Mouse (Mus musculus): ENCODE data around the gene Ptrh1. TPM values are rescaled to one million over a fixed set of nuclear protein-coding genes. Genes with fewer than 3 reads are reported as not detected.
A peak's percentile ranks its signal among the peaks of the same experiment; 100 is the strongest.

Gene Ptrh1
- polyA plus RNA-seq, 1 experiment from 2014 or later, result 3.5 TPM

GRCm38 (mm10) chr2:32776192-32776591 is 606 bp downstream of the Ptrh1 start:
- Histone ChIP-seq H3K9ac (replicated peaks; ENCODE audit: low read length) (peak overlapping the region; percentile 46; the same call in 1 of the 2 replicates), H3K9me3 (ENCODE audit: control insufficient read depth, low read length) (no peaks in the 10 kb centered on the region), H3K36me3 (ENCODE audit: control insufficient read depth, insufficient read depth, low read length) (no peaks in the 10 kb centered on the region), H3K27me3 (ENCODE audit: control insufficient read depth, insufficient read depth, low read length) (no peaks in the 10 kb centered on the region), H3K27ac (replicated peaks; ENCODE audit: low read depth, low read length) (no peak overlapping the region), H3K4me2 (ENCODE audit: low read length) (peak overlapping the region; percentile 77), H3K4me1 (ENCODE audit: control insufficient read depth, insufficient read depth, low read length) (peaks cover 9% of the 10 kb centered on the region), H3K4me3 (replicated peaks; ENCODE audit: low read depth, low read length) (peak overlapping the region; percentile 60)
- 19% methylated on average over 22 of the region's 22 CpGs for WGBS
- ATAC-seq (ENCODE audit: low FRiP score, low TSS enrichment), result no peak
- DNase-seq, result no peak

GRCm38 (mm10) chr2:32778081-32778480 is 2.5 kb downstream of the Ptrh1 start:
- ATAC-seq (ENCODE audit: low FRiP score, low TSS enrichment), result no peak
- H3K27ac ChIP-seq (replicated peaks; ENCODE audit: low read depth, low read length), result no peak overlapping the region
- peaks cover 9% of the 10 kb centered on the region for H3K4me1 ChIP-seq (ENCODE audit: control insufficient read depth, insufficient read depth, low read length)
- H3K36me3 ChIP-seq (ENCODE audit: control insufficient read depth, insufficient read depth, low read length), result no peaks in the 10 kb centered on the region
- no peak for DNase-seq
- no peak overlapping the region for H3K4me2 ChIP-seq (ENCODE audit: low read length)
- 93% methylated on average over 6 of the region's 6 CpGs for whole genome bisulfite sequencing
- no peak overlapping the region for H3K9ac ChIP-seq (replicated peaks; ENCODE audit: low read length)
- H3K4me3 ChIP-seq (replicated peaks; ENCODE audit: low read depth, low read length), result no peak overlapping the region
- H3K9me3 ChIP-seq (ENCODE audit: control insufficient read depth, low read length), result no peaks in the 10 kb centered on the region
- no peaks in the 10 kb centered on the region for H3K27me3 ChIP-seq (ENCODE audit: control insufficient read depth, insufficient read depth, low read length)

- peaks cover 9% of the 10 kb centered on the region for H3K4me1 ChIP-seq (ENCODE audit: control insufficient read depth, insufficient read depth, low read length)
- no peak overlapping the region for H3K27ac ChIP-seq (replicated peaks; ENCODE audit: low read depth, low read length)
- no peak for ATAC-seq (ENCODE audit: low FRiP score, low TSS enrichment)
- peak; percentile 59 for DNase-seq
- WGBS, result 8% methylated on average over 8 of the region's 8 CpGs
- no peak overlapping the region for H3K4me3 ChIP-seq (replicated peaks; ENCODE audit: low read depth, low read length)
- no peaks in the 10 kb centered on the region for H3K27me3 ChIP-seq (ENCODE audit: control insufficient read depth, insufficient read depth, low read length)
- no peak overlapping the region for H3K9ac ChIP-seq (replicated peaks; ENCODE audit: low read length)
- H3K9me3 ChIP-seq (ENCODE audit: control insufficient read depth, low read length), result no peaks in the 10 kb centered on the region
- H3K36me3 ChIP-seq (ENCODE audit: control insufficient read depth, insufficient read depth, low read length), result no peaks in the 10 kb centered on the region
- H3K4me2 ChIP-seq (ENCODE audit: low read length), result no peak overlapping the region
Measured at GRCm38 (mm10) chr2:32779131-32779530, 3.5 kb downstream of the Ptrh1 start.

- no peaks in the 10 kb centered on the region for H3K27me3 ChIP-seq (ENCODE audit: control insufficient read depth, insufficient read depth, low read length)
- DNase-seq, result no peak
- no peak for ATAC-seq (ENCODE audit: low FRiP score, low TSS enrichment)
- no peaks in the 10 kb centered on the region for H3K9me3 ChIP-seq (ENCODE audit: control insufficient read depth, low read length)
- no peak overlapping the region for H3K4me2 ChIP-seq (ENCODE audit: low read length)
- H3K9ac ChIP-seq (replicated peaks; ENCODE audit: low read length), result no peak overlapping the region
- H3K4me3 ChIP-seq (replicated peaks; ENCODE audit: low read depth, low read length), result no peak overlapping the region
- no peak overlapping the region for H3K27ac ChIP-seq (replicated peaks; ENCODE audit: low read depth, low read length)
- peaks cover 9% of the 10 kb centered on the region for H3K4me1 ChIP-seq (ENCODE audit: control insufficient read depth, insufficient read depth, low read length)
- H3K36me3 ChIP-seq (ENCODE audit: control insufficient read depth, insufficient read depth, low read length), result no peaks in the 10 kb centered on the region
- WGBS, result 91% methylated on average over 6 of the region's 6 CpGs
Measured at GRCm38 (mm10) chr2:32779714-32780113, 4.1 kb downstream of the Ptrh1 start.

- ATAC-seq (ENCODE audit: low FRiP score, low TSS enrichment) (no peak), DNase-seq (no peak)
- Histone ChIP-seq H3K27ac (replicated peaks; ENCODE audit: low read depth, low read length) (no peak overlapping the region), H3K9me3 (ENCODE audit: control insufficient read depth, low read length) (no peaks in the 10 kb centered on the region), H3K4me3 (replicated peaks; ENCODE audit: low read depth, low read length) (no peak overlapping the region), H3K4me1 (ENCODE audit: control insufficient read depth, insufficient read depth, low read length) (no peaks in the 10 kb centered on the region), H3K27me3 (ENCODE audit: control insufficient read depth, insufficient read depth, low read length) (no peaks in the 10 kb centered on the region), H3K9ac (replicated peaks; ENCODE audit: low read length) (no peak overlapping the region), H3K4me2 (ENCODE audit: low read length) (no peak overlapping the region), H3K36me3 (ENCODE audit: control insufficient read depth, insufficient read depth, low read length) (no peaks in the 10 kb centered on the region)
- WGBS, result 86% methylated on average over 6 of the region's 6 CpGs
Measured at GRCm38 (mm10) chr2:32781710-32782109, 6.1 kb downstream of the Ptrh1 start.

GRCm38 (mm10) chr2:32784048-32784681 is 8.6 kb downstream of the Ptrh1 start, which contains the start of gene Cfap157:
Cfap157 (minus strand) TSS chr2:32784428.
- H3K27ac ChIP-seq (replicated peaks; ENCODE audit: low read depth, low read length), result no peak within 1 kb of the TSS
- DNase-seq (peak; percentile 64), ATAC-seq (ENCODE audit: low FRiP score, low TSS enrichment) (no peak)
- H3K4me1 ChIP-seq (ENCODE audit: control insufficient read depth, insufficient read depth, low read length), result no peaks in the 10 kb centered on the region
- no peak within 1 kb of the TSS for H3K4me3 ChIP-seq (replicated peaks; ENCODE audit: low read depth, low read length)
- no peak within 1 kb of the TSS for H3K9ac ChIP-seq (replicated peaks; ENCODE audit: low read length)
- H3K4me2 ChIP-seq (ENCODE audit: low read length), result no peak within 1 kb of the TSS
- H3K27me3 ChIP-seq (ENCODE audit: control insufficient read depth, insufficient read depth, low read length), result no peaks in the 10 kb centered on the region
- WGBS, result 74% methylated on average over 4 of the region's 4 CpGs
- H3K36me3 ChIP-seq (ENCODE audit: control insufficient read depth, insufficient read depth, low read length), result peaks cover 2% of the 10 kb centered on the region
- H3K9me3 ChIP-seq (ENCODE audit: control insufficient read depth, low read length), result no peaks in the 10 kb centered on the region

GRCm38 (mm10) chr2:32787176-32787575 is 11.6 kb downstream of the Ptrh1 start:
- peaks cover 30% of the 10 kb centered on the region for H3K36me3 ChIP-seq (ENCODE audit: control insufficient read depth, insufficient read depth, low read length)
- DNase-seq (peak; percentile 51), ATAC-seq (ENCODE audit: low FRiP score, low TSS enrichment) (no peak)
- H3K4me3 ChIP-seq (replicated peaks; ENCODE audit: low read depth, low read length), result no peak overlapping the region
- H3K9ac ChIP-seq (replicated peaks; ENCODE audit: low read length), result no peak overlapping the region
- no peaks in the 10 kb centered on the region for H3K4me1 ChIP-seq (ENCODE audit: control insufficient read depth, insufficient read depth, low read length)
- no peak overlapping the region for H3K4me2 ChIP-seq (ENCODE audit: low read length)
- H3K9me3 ChIP-seq (ENCODE audit: control insufficient read depth, low read length), result no peaks in the 10 kb centered on the region
- WGBS, result 65% methylated on average over 6 of the region's 6 CpGs
- no peak overlapping the region for H3K27ac ChIP-seq (replicated peaks; ENCODE audit: low read depth, low read length)
- no peaks in the 10 kb centered on the region for H3K27me3 ChIP-seq (ENCODE audit: control insufficient read depth, insufficient read depth, low read length)

- Histone ChIP-seq H3K4me3 (replicated peaks; ENCODE audit: low read depth, low read length) (no peak overlapping the region), H3K27ac (replicated peaks; ENCODE audit: low read depth, low read length) (no peak overlapping the region), H3K9ac (replicated peaks; ENCODE audit: low read length) (no peak overlapping the region), H3K27me3 (ENCODE audit: control insufficient read depth, insufficient read depth, low read length) (no peaks in the 10 kb centered on the region), H3K4me2 (ENCODE audit: low read length) (no peak overlapping the region), H3K4me1 (ENCODE audit: control insufficient read depth, insufficient read depth, low read length) (no peaks in the 10 kb centered on the region), H3K36me3 (ENCODE audit: control insufficient read depth, insufficient read depth, low read length) (peaks cover 38% of the 10 kb centered on the region), H3K9me3 (ENCODE audit: control insufficient read depth, low read length) (no peaks in the 10 kb centered on the region)
- WGBS, result 60% methylated on average over 2 of the region's 2 CpGs
- ATAC-seq (ENCODE audit: low FRiP score, low TSS enrichment) (no peak), DNase-seq (no peak)
Measured at GRCm38 (mm10) chr2:32788581-32788980, 13.0 kb downstream of the Ptrh1 start.

- Histone ChIP-seq H3K9me3 (ENCODE audit: control insufficient read depth, low read length) (no peaks in the 10 kb centered on the region), H3K4me1 (ENCODE audit: control insufficient read depth, insufficient read depth, low read length) (no peaks in the 10 kb centered on the region), H3K27ac (replicated peaks; ENCODE audit: low read depth, low read length) (no peak overlapping the region), H3K9ac (replicated peaks; ENCODE audit: low read length) (no peak overlapping the region), H3K4me3 (replicated peaks; ENCODE audit: low read depth, low read length) (no peak overlapping the region), H3K36me3 (ENCODE audit: control insufficient read depth, insufficient read depth, low read length) (peaks cover 65% of the 10 kb centered on the region), H3K27me3 (ENCODE audit: control insufficient read depth, insufficient read depth, low read length) (no peaks in the 10 kb centered on the region), H3K4me2 (ENCODE audit: low read length) (no peak overlapping the region)
- DNase-seq (no peak), ATAC-seq (ENCODE audit: low FRiP score, low TSS enrichment) (no peak)
- WGBS, result 83% methylated on average over 6 of the region's 6 CpGs
Measured at GRCm38 (mm10) chr2:32791297-32791696, 15.7 kb downstream of the Ptrh1 start.
